Mouse (Mus musculus) frontal cortex, adult (tissue): Measurements from ENCODE around the gene Cntnap5c.
A peak's percentile ranks its signal among the peaks of the same experiment; 100 is the strongest.
"Not testable (repeated sequence)": the region's sequence is repeated elsewhere in the genome, so short reads cannot be mapped to it uniquely, and the experiment has no call there.

Experiments
- ATAC-seq: cut with Nextera tagmentation; 2 replicates; pipeline ENCODE4 v1.9.2; 2017; ENCODE audit warnings: mild to moderate bottlenecking, moderate library complexity, mixed read lengths; ENCODE audit not compliant: low TSS enrichment

The Cntnap5c gene

GRCm38 (mm10) chr17:57768622-57769610 lies at the start of gene Cntnap5c:
TSS of gene Cntnap5c (plus strand) at chr17:57769570.
- peak; percentile 89 for ATAC-seq

- ATAC-seq: no peak
Observed at GRCm38 (mm10) chr17:57742119-57742518, 27.3 kb upstream of the Cntnap5c start, which contains the start of gene Gm21834. TSS of gene Gm21834 (minus strand) at chr17:57742219.

DNA sequence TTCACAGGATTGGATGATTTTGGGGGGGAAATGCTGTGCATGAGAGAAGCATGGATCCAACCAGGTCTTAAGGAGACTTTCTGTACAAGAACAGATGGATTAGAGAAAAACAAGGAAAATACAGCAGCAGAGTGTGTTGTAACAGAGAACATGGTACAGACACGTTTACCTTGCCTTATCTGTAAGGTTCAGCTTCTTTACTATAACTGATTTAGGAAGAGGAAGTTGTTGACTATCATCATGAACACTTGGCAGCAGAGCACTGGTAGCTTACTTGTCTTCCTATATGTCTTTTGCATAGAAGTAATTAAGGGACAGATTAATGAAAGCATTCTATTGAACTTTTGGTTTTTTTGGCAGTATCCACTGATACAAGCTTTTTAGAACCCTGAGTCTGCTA lies 11.3 kb upstream of the Cntnap5c start:
- no peak for ATAC-seq

DNA sequence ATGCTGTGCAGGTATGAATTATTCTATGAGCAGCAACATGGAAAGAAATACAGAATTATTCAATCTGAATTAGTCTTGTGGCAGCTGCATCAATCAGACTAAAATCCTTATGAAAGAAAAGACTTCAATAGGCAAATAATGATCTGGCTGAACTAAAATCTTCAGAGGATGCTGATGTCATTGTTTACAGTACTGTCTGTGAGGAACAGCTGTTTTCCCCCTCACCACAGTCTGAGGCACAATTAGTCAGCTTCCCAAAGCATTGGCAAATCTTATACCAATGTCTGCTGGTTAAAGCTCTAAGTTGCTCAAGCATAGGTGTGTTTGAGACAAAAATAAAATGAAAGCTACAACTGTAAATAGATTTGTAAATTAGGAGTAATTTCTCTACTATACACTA lies 2.1 kb upstream of the Cntnap5c start:
- no peak for ATAC-seq

DNA sequence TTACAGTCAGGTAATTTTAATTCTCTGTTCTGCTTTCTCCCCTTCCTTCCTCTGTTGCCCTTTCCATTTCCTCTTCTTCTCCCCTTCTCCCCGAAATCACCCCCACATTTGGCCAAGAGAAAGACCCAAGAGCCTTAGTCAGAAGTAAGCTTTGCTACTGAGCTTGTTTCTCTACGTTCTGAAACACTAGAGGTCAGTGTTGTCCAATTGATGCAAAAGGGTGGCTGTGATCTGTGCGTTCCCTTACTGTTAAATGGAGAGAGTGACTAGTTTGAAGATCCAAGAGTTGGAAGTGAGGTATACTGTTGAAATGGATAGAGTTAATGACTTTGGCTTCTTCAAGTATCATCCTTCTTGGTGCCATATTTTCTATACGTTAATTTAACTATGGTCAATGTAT lies 1.5 kb downstream of the Cntnap5c start:
- peak; percentile 89 for ATAC-seq

- no peak for ATAC-seq
Observed at GRCm38 (mm10) chr17:57788161-57788799, 18.9 kb downstream of the Cntnap5c start.

DNA sequence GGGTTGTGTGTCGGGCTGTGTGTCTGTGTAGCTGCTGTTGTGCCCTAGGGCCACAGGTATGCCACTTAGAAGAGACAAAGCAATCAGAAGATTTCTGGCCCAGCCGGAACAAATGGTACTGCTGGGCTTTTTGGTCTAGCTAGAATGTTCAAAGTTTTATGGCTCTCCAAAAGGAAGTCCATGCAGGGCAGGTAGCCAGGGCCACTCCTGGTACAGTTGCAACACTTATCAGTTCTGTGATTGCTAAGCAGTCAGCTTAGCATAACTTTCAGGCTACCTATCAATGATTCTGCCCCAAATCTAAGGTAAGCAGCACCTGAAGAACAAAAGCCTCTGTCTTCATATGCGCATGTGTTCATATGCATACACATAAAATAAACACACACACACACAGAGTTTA lies 26.0 kb downstream of the Cntnap5c start:
- no peak for ATAC-seq

DNA sequence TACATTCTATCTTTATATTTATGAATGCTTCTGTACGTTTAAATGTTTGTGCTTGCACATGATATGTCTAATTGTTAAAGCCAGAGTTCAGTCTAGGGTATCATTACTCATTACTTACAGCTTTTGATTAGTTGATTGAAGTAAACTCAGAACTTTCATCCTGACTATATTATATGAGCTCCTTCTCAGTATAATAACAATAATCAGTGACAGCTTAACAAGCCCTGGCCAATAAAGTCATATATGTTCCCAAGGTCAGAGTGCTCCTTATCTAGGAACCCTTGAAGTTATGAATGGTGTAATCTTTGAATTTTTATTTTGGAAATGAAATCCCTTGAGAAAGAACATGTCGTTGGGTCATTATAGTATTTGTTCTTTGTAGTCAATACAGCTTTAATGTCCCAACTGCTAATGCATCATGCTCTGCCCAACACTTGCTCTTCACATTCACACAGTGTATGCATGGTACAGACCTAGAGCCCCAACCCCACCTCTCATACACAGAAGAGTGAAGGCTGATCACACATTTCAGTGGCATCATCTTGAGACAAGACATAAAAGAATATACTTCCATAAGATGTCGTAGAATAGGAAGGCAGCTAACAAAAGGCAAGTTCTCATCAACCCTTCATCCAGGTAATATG lies 27.4 kb downstream of the Cntnap5c start:
- ATAC-seq: no peak

DNA sequence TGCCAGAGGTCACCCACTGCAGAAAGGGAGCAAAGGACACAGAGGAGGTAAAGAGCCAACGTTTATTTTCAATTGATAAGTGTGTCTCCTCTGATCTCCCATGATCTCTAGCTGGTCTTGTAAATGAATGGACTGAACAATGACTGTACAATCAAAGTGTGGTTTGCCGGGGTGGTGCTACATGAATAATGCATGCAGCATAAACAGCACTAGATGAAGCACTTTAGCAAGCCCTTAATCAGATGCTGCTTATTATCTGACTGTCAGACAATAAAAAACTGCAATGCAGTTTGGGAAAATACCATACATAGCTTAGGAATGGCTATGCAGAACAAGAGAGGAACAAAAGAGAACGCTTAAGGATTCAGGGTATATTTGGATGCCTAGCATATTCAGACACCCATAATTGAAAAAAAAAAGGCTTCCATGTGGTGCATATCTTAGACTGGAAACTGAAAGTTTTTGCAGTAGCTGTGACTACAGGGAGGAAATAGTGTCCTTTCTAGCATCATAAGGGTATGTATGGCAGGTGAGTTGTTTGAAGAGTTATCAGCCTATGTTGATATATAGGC lies 30.1 kb downstream of the Cntnap5c start:
- peak; percentile 74 for ATAC-seq

DNA sequence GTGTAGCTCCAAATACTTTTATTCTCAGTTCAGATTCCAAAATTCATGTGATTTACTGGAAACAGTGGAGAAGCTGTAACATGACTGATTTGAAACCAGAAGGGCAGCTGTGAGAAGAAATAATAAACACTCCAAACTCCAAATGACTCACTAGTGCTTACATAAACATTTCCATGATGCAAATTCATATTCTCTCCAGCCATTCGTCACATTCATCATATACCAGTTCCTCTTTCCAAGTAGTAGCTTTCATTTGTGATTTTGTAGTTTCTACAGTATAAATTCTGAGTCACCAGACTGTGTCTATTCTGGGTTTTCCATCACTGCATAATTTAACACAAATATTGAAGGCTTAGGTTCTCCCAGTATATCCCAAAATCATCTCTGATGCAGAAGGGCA lies 31.8 kb downstream of the Cntnap5c start:
- peak; percentile 93 for ATAC-seq

DNA sequence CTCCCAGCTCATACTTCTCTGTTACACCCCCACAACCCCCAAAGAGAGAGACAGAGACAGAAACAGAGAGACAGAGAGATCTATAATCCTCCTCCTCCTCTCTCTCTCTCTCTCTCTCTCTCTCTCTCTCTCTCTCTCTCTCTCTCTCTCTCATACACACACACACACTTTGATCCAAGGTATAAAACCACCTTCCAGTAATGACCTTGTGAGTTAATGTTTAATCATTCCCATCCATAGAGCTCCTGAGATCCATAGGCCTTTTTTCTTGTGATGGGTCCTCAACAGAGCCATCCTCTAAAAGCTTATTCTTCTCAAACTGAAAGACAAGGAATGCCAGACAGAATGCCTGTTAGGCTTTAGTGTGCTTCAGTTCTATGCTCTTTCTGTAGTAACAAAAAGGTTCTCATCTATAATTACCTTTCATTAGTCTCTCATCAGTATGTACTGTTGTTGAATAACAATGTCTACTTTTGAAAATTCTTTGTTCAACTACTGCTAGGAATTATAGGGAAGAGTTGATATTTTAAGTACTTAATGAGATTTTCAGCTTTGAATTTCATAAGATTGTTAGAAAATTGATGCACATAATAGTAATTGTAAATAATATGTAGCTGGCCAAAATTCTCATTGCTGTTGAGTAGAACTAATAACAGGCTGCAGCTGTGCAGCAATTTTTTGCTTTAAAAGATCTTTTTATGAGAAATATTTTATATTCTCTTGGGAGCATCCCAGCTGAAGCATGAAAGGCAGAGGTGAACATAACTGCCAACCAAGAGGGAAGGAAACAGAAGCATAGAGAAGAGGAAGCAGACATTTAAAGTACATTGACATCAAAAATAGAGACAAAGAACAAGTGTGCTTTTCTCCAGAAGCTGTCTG lies 68.0 kb downstream of the Cntnap5c start:
- no peak for ATAC-seq

DNA sequence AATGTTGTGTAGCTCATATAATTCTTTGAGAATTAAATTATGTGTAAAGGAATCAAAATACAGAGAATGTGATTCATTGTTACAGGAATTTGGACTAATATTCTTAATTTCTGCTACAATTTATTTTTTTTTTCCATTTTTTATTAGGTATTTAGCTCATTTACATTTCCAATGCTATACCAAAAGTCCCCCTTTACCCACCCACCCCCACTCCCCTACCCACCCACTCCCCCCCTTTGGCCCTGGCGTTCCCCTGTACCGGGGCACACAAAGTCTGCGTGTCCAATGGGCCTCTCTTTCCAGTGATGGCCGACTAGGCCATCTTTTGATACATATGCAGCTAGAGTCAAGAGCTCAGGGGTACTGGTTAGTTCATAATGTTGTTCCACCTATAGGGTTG lies 86.4 kb downstream of the Cntnap5c start:
- ATAC-seq: not testable (repeated sequence)

GRCm38 (mm10) chr17:57865996-57866395 lies 96.6 kb downstream of the Cntnap5c start:
- ATAC-seq: no peak

DNA sequence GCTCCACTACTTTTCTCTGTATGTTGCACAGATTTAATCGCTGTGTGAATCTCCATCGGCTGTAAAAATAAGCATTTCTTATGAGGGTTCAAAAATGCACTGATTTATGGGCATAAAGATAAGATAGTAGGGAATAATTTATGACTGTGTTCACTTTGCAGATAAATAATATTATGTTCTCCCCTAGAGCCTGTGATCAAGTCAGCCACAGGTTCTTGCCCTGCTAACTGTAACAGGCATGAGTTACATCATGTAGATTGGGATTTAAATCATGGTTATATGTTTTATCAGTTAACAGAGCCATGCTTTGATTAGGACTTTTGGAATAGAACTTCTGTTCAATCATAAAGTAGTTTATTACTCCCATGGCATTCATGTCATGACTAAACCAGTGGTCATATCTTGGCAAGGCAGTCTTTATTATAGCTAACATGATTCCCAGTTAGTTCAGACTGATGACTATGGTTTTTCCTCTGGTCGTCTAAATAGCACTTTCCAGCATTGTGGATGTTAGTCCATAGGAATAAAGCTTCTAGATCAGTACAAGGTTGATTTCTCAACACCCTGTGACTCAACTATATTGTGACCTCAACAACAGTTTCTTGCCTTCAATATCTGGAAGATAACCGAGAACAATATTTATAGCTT lies 118.5 kb downstream of the Cntnap5c start:
- ATAC-seq: no peak

GRCm38 (mm10) chr17:57911770-57912293 lies 142.5 kb downstream of the Cntnap5c start:
- no peak for ATAC-seq

DNA sequence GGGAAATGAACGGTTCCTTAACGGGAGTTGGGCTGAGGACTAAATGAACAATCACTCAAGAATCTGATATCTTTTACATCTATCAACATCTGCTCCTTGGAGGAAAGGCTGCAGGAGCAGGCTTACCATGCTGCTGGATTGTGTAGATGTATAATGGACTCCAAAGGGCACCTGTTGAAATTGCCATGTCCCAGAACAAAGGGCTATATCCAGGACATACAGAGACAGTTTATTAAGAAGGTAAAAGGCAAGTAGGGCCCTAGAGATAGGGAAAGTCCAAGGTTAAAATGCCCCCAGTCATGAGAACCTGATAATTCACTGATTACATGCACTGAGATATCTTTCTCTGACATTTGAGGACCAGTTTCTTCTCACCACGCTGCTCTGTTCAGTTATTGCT lies 214.9 kb downstream of the Cntnap5c start:
- ATAC-seq: no peak

DNA sequence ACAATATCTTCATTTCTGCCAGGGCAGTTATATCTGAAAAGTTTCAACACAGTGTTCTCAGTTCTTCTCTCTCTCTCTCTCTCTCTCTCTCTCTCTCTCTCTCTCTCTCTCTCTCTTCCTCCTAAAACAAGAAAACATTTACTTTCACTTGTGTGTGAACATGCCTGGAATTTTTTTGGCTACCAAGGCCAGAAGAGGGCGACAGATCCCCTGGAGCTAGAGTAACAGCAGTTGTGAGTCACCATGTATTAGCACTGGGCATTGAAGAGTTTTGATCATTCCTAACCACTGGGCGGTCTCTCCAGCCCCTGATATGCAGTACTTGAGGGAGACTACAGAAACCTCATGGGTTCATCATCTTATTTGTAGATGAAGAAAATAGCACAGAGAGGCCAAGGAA lies 219.1 kb downstream of the Cntnap5c start:
- ATAC-seq: peak; percentile 65

DNA sequence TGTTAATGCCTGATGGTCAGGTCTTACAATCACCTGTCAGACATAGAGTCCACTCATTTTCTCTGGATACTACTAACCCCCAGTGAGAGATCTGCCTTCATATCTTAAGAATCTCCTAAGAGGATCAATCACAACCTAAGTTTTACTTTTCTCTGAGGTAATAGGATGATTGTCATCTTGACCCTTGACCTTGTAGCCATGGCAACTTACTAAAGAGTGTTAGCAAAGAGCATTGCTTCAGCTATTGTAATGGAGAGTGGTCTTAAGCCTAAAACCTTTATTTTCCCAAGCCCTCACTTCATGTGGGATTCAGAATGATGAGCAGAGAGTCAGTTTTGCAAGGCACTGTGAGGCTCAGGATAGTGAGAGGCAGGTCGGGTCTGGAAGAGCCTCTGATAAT lies 227.1 kb downstream of the Cntnap5c start:
- ATAC-seq: no peak

GRCm38 (mm10) chr17:57999080-57999479 lies 229.7 kb downstream of the Cntnap5c start:
- no peak for ATAC-seq

DNA sequence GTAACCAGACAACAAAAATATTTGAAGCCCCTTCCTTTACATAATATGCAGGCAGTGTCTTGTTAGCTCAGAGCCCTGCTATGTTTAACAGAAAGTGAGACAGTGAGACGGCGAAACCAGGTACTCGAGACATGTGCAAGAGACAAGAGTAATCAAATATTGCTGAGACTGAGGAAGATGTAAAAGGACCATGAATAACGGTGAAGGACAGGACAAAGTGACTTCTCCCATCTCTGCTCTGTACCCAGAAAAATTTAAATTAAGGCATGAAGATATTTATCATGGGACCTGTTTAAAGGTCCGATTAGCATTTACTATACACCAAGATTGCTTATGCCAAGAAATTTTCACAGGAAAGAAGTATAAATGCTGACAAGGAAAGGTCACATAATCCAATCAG lies 233.5 kb downstream of the Cntnap5c start:
- no peak for ATAC-seq
